Mouse (Mus musculus) CH12.LX (cell line): ENCODE measurements around the gene Slc9b1. TPM values are rescaled to one million over a fixed set of nuclear protein-coding genes. Genes with fewer than 3 reads are reported as not detected.

Experiments used
- DNase-seq: peaks from one replicate; pipeline ENCODE4 v3.0.0-alpha.2; 2013; ENCODE audit errors: extremely low read depth
- H3K27ac ChIP-seq: 2 replicates; pipeline ENCODE4 v1.5.1; 2012; ENCODE audit warnings: low read depth, mild to moderate bottlenecking, control low read depth, moderate library complexity; ENCODE audit not compliant: insufficient read depth
- H3K27me3 ChIP-seq: replicated peaks from 2 replicates; pipeline ENCODE3; 2012; ENCODE audit warnings: inconsistent platforms
- H3K36me3 ChIP-seq, 2 experiments: replicated peaks in 1 of 2; 2 replicates each; pipeline versions ENCODE3 to v1.6.1; 2012; ENCODE audit warnings: inconsistent platforms in 1 of 2, low read length in 1 of 2, mild to moderate bottlenecking in 1 of 2, mixed read lengths in 1 of 2, moderate library complexity in 1 of 2; ENCODE audit not compliant: control insufficient read depth in 1 of 2, insufficient read depth in 1 of 2
- H3K4me1 ChIP-seq, 2 experiments: 2 replicates each; pipeline ENCODE4 v1.6.1; 2012; ENCODE audit warnings: inconsistent platforms in 1 of 2, moderate library complexity in 1 of 2; ENCODE audit not compliant: insufficient read depth in 2 of 2, control insufficient read depth in 1 of 2
- H3K4me2 ChIP-seq: 2 replicates; pipeline ENCODE4 v1.6.1; 2012; ENCODE audit warnings: low read depth, mild to moderate bottlenecking, control low read depth; ENCODE audit not compliant: poor library complexity, insufficient read depth, severe bottlenecking
- H3K4me3 ChIP-seq, 3 experiments: fragments of 150-350 bp in 1 of 3; sonication (generic) in 1 of 3; replicated peaks in 1 of 3; 2 replicates each; pipeline versions ENCODE3 to v1.5.1; 2011 to 2012; ENCODE audit warnings: low read depth in 2 of 3, low read length in 2 of 3, mild to moderate bottlenecking in 2 of 3, moderate library complexity in 2 of 3, control low read depth in 1 of 3, improper control_type of control experiment in 1 of 3, inconsistent platforms in 1 of 3, mixed read lengths in 1 of 3; ENCODE audit not compliant: poor library complexity in 1 of 3
- H3K79me2 ChIP-seq: replicated peaks from 2 replicates; pipeline ENCODE4 v1.6.1; 2012; ENCODE audit warnings: mild to moderate bottlenecking, moderate library complexity; ENCODE audit not compliant: control insufficient read depth, poor library complexity, insufficient read depth, severe bottlenecking; ENCODE audit errors: extremely low read depth
- H3K9ac ChIP-seq: 2 replicates; pipeline ENCODE4 v1.6.1; 2012; ENCODE audit warnings: low read depth, mild to moderate bottlenecking, control low read depth, moderate library complexity; ENCODE audit not compliant: insufficient read depth
- H3K9me3 ChIP-seq: replicated peaks from 2 replicates; pipeline ENCODE3; 2012; ENCODE audit warnings: low read length, inconsistent platforms, mixed read lengths
- CHD1 ChIP-seq: IDR thresholded peaks from 2 replicates; pipeline ENCODE4 v1.6.1; 2012; ENCODE audit warnings: low read depth, low read length, improper control_type of control experiment, inconsistent platforms
- CHD2 ChIP-seq: IDR thresholded peaks from 2 replicates; pipeline ENCODE4 v1.6.1; 2011; ENCODE audit warnings: low read length, improper control_type of control experiment
- CTCF ChIP-seq, 2 experiments: IDR thresholded peaks in 1 of 2; conservative IDR thresholded peaks in 1 of 2; 2 replicates each; pipeline ENCODE4 v1.5.1; 2011 to 2012; ENCODE audit warnings: low read depth in 2 of 2, low read length in 2 of 2, improper control_type of control experiment in 1 of 2, inconsistent platforms in 1 of 2, mild to moderate bottlenecking in 1 of 2, moderate library complexity in 1 of 2
- E2F4 ChIP-seq: IDR thresholded peaks from 2 replicates; pipeline ENCODE4 v1.6.1; 2011; ENCODE audit warnings: low read depth, low read length, improper control_type of control experiment; ENCODE audit not compliant: insufficient replicate concordance
- ELF1 ChIP-seq: IDR thresholded peaks from 2 replicates; pipeline ENCODE4 v1.6.1; 2014; ENCODE audit warnings: low read depth, mild to moderate bottlenecking, inconsistent platforms, low read length, improper control_type of control experiment
- ETS1 ChIP-seq: conservative IDR thresholded peaks from 2 replicates; pipeline ENCODE4 v1.6.1; 2012; ENCODE audit warnings: low read depth, mild to moderate bottlenecking, inconsistent platforms, low read length, improper control_type of control experiment, moderate library complexity
- GABPA ChIP-seq: IDR thresholded peaks from 2 replicates; pipeline ENCODE4 v1.6.1; 2012; ENCODE audit warnings: low read depth, low read length, improper control_type of control experiment, inconsistent platforms; ENCODE audit not compliant: insufficient replicate concordance
- HCFC1 ChIP-seq: IDR thresholded peaks from 2 replicates; pipeline ENCODE4 v1.6.1; 2012; ENCODE audit warnings: low read depth, mild to moderate bottlenecking, inconsistent platforms, low read length, improper control_type of control experiment
- IRF4 ChIP-seq: IDR thresholded peaks from 2 replicates; pipeline ENCODE4 v1.6.1; 2014; ENCODE audit warnings: low read depth, mild to moderate bottlenecking, inconsistent platforms, low read length, improper control_type of control experiment
- JUN ChIP-seq: IDR thresholded peaks from 2 replicates; pipeline ENCODE4 v1.6.1; 2011; ENCODE audit warnings: low read depth, mild to moderate bottlenecking, low read length, improper control_type of control experiment, moderate library complexity; ENCODE audit not compliant: insufficient read depth
- MAX ChIP-seq: IDR thresholded peaks from 2 replicates; pipeline ENCODE4 v1.6.1; 2011; ENCODE audit warnings: low read length, improper control_type of control experiment
- MAZ ChIP-seq: IDR thresholded peaks from 2 replicates; pipeline ENCODE4 v1.6.1; 2012; ENCODE audit warnings: low read depth, mild to moderate bottlenecking, inconsistent platforms, low read length, improper control_type of control experiment, moderate library complexity
- MEF2A ChIP-seq: IDR thresholded peaks from 2 replicates; pipeline ENCODE4 v1.6.1; 2014; ENCODE audit warnings: low read depth, mild to moderate bottlenecking, inconsistent platforms, low read length, improper control_type of control experiment, borderline replicate concordance
- MYC ChIP-seq: IDR thresholded peaks from 2 replicates; pipeline ENCODE4 v1.6.1; 2011; ENCODE audit warnings: low read depth, mild to moderate bottlenecking, improper control_type of control experiment, low read length
- PAX5 ChIP-seq: IDR thresholded peaks from 2 replicates; pipeline ENCODE4 v1.6.1; 2012; ENCODE audit warnings: low read length, inconsistent platforms, mixed read lengths
- POLR2A ChIP-seq: IDR thresholded peaks from 2 replicates; pipeline ENCODE4 v1.6.1; 2011; ENCODE audit warnings: low read depth, mild to moderate bottlenecking, improper control_type of control experiment, low read length
- POLR2AphosphoS2 ChIP-seq: IDR thresholded peaks from 2 replicates; pipeline ENCODE4 v1.6.1; 2011; ENCODE audit warnings: low read depth, low read length, improper control_type of control experiment
- RAD21 ChIP-seq: IDR thresholded peaks from 2 replicates; pipeline ENCODE4 v1.6.1; 2011; ENCODE audit warnings: low read depth, mild to moderate bottlenecking, low read length, improper control_type of control experiment, moderate library complexity
- RCOR1 ChIP-seq: conservative IDR thresholded peaks from 2 replicates; pipeline ENCODE4 v1.6.1; 2012; ENCODE audit warnings: low read depth, mild to moderate bottlenecking, inconsistent platforms, low read length, improper control_type of control experiment
- SIN3A ChIP-seq: IDR thresholded peaks from 2 replicates; pipeline ENCODE4 v1.6.1; 2012; ENCODE audit warnings: low read length, improper control_type of control experiment, inconsistent platforms
- SMC3 ChIP-seq: IDR thresholded peaks from 2 replicates; pipeline ENCODE4 v1.6.1; 2011; ENCODE audit warnings: low read depth, low read length, improper control_type of control experiment
- TBP ChIP-seq: conservative IDR thresholded peaks from 2 replicates; pipeline ENCODE4 v1.6.1; 2011; ENCODE audit warnings: low read depth, low read length, improper control_type of control experiment
- TCF12 ChIP-seq: IDR thresholded peaks from 2 replicates; pipeline ENCODE4 v1.6.1; 2014; ENCODE audit warnings: low read depth, mild to moderate bottlenecking, inconsistent platforms, low read length, improper control_type of control experiment
- UBTF ChIP-seq: IDR thresholded peaks from 2 replicates; pipeline ENCODE4 v1.6.1; 2012; ENCODE audit warnings: low read depth, mild to moderate bottlenecking, inconsistent platforms, low read length, improper control_type of control experiment, moderate library complexity
- USF1 ChIP-seq: IDR thresholded peaks from 2 replicates; pipeline ENCODE4 v1.6.1; 2014; ENCODE audit warnings: low read depth, mild to moderate bottlenecking, inconsistent platforms, low read length, improper control_type of control experiment
- USF2 ChIP-seq: conservative IDR thresholded peaks from 2 replicates; pipeline ENCODE4 v1.6.1; 2011; ENCODE audit warnings: low read depth, low read length, improper control_type of control experiment
- ZC3H11A ChIP-seq: IDR thresholded peaks from 2 replicates; pipeline ENCODE4 v1.6.1; 2012; ENCODE audit warnings: low read depth, mild to moderate bottlenecking, inconsistent platforms, low read length, improper control_type of control experiment
- ZKSCAN1 ChIP-seq: IDR thresholded peaks from 2 replicates; pipeline ENCODE4 v1.6.1; 2012; ENCODE audit warnings: low read depth, inconsistent platforms, low read length, improper control_type of control experiment, borderline replicate concordance
- dilution Hi-C: fragments of 300-500 bp; cut with MboI; formaldehyde crosslinking; loops from 2 replicates; pipeline ENCODE4 v1.14.3; 2020; ENCODE audit warnings: low sequenced_read_pairs; ENCODE audit not compliant: extremely low pct_unique_long_range_greater_than_20kb, extremely low pct_ligation_motif_present
- in situ Hi-C: fragments of 300-500 bp; cut with MboI; formaldehyde crosslinking; loops from 3 replicates; pipeline ENCODE4 v1.14.3; 2019; ENCODE audit warnings: low sequenced_read_pairs, low pct_ligation_motif_present, low pct_unique_long_range_greater_than_20kb, mixed read lengths
- polyA plus RNA-seq: library from polyadenylated mRNA; unstranded; fragments of >175 nt; gene quantifications from 2 replicates; pipeline ENCODE4 v1.2.1, GENCODE M21; 2012; ENCODE audit warnings: low read depth; ENCODE audit not compliant: insufficient read length
- total RNA-seq, 2 experiments: library from RNA; depleted of rRNA; stranded (reverse); fragments of 300-350 nt in 1 of 2; fragments of >200 nt in 1 of 2; gene quantifications; 2 replicates each; pipeline ENCODE4 v1.2.3; 2012 to 2014

Gene Slc9b1
- total and polyA plus RNA-seq, 3 experiments: 1.9 to 3.1 (median 2.7) TPM

DNA sequence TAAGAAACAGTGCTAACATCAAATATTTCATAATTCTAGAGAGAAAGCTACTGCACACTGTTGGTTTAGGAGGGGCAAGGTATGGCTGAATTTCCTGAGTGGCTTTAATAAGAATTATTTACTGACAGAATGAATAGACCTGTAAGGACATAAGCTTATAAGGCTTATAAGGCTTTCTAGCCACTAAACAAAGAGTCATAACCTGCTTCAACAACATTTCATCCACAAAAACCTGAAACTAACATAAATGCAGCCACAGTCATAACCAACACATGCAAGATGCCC is 73.4 kb downstream of the Slc9b1 start:
- dilution Hi-C loops (no loop called here), in situ Hi-C loops (no loop called here)
- peaks cover 3 to 64% of the 10 kb centered on the region in 2 experiments; a peak in 3 of 4 replicates for H3K4me1 ChIP-seq
- no peaks in the 10 kb centered on the region for H3K27me3 ChIP-seq
- peak overlapping the region; percentile 72 for H3K9ac ChIP-seq
- H3K4me2 ChIP-seq: peak overlapping the region; percentile 99
- H3K9me3 ChIP-seq: no peaks in the 10 kb centered on the region
- H3K4me3 ChIP-seq: peak overlapping the region; percentile 31 to 62 (median 57)
- no peak for DNase-seq
- TF ChIP-seq POLR2AphosphoS2 (no peak), JUN (no peak), MYC (no peak), IRF4 (no peak), CTCF (conservative IDR thresholded peaks at IDR 0.05 in 1 of 2, IDR thresholded peaks at IDR 0.05 in 1 of 2; ENCODE audit: low read depth in 2 of 2, low read length in 2 of 2) (no peak), MEF2A (no peak), ETS1 (no peak), CHD2 (peak; percentile 14; the same call in 1 of the 2 replicates), PAX5 (no peak), USF1 (no peak), HCFC1 (no peak), RCOR1 (no peak), MAZ (no peak), E2F4 (no peak), ZKSCAN1 (no peak), MAX (no peak), USF2 (no peak), RAD21 (no peak), SMC3 (no peak), GABPA (no peak), TCF12 (no peak), UBTF (no peak), POLR2A (no peak), SIN3A (0 out of 2 replicates have a peak, but pooled peaks have one; percentile 17), CHD1 (peak; percentile 95), ELF1 (no peak), TBP (0 out of 2 replicates have a peak, but pooled peaks have one; percentile 14), ZC3H11A (no peak)
- peaks cover 6 to 24% of the 10 kb centered on the region in 2 experiments for H3K36me3 ChIP-seq
- H3K27ac ChIP-seq: peak overlapping the region; percentile 89
- peaks cover 64% of the 10 kb centered on the region for H3K79me2 ChIP-seq
